Mouse (Mus musculus) heart, embryonic 12.5 days (tissue): ENCODE results near the gene A230072I06Rik. TPM values are rescaled to one million over a fixed set of nuclear protein-coding genes. Genes with fewer than 3 reads are reported as not detected.

Experiments used
- ATAC-seq: fragments of 200-750 bp; cut with Nextera tagmentation; 2 replicates; pipeline ENCODE4 v1.8.0; 2017; ENCODE audit warnings: moderate TSS enrichment, moderate library complexity; ENCODE audit not compliant: insufficient number of reproducible peaks, low FRiP score
- H3K27ac ChIP-seq: fragments of 300-500 bp; sonication (generic); 2 replicates; pipeline ENCODE4 v1.5.1; 2016; ENCODE audit warnings: mild to moderate bottlenecking, moderate library complexity; ENCODE audit not compliant: poor library complexity, severe bottlenecking
- H3K27me3 ChIP-seq: fragments of 300-500 bp; sonication (generic); replicated peaks from 2 replicates; pipeline ENCODE4 v1.6.1; 2016; ENCODE audit warnings: mild to moderate bottlenecking, moderate library complexity
- H3K36me3 ChIP-seq: fragments of 300-500 bp; sonication (generic); 2 replicates; pipeline ENCODE4 v1.6.1; 2016; ENCODE audit warnings: mild to moderate bottlenecking, moderate library complexity
- H3K4me1 ChIP-seq: fragments of 300-500 bp; sonication (generic); replicated peaks from 2 replicates; pipeline ENCODE4 v1.6.1; 2016; ENCODE audit warnings: mild to moderate bottlenecking
- H3K4me2 ChIP-seq: fragments of 300-500 bp; sonication (generic); 2 replicates; pipeline ENCODE4 v1.6.1; 2016; ENCODE audit warnings: mild to moderate bottlenecking, moderate library complexity
- H3K4me3 ChIP-seq: fragments of 300-500 bp; sonication (generic); 2 replicates; pipeline ENCODE4 v1.5.1; 2016; ENCODE audit warnings: mild to moderate bottlenecking
- H3K9ac ChIP-seq: fragments of 300-500 bp; sonication (generic); 2 replicates; pipeline ENCODE4 v1.6.1; 2016; ENCODE audit warnings: mild to moderate bottlenecking, moderate library complexity
- H3K9me3 ChIP-seq: fragments of 300-500 bp; sonication (generic); replicated peaks from 2 replicates; pipeline ENCODE4 v1.6.1; 2016; ENCODE audit warnings: mild to moderate bottlenecking, moderate library complexity
- WGBS: fragments of 180-500 bp; shearing (Covaris S2); methylation state at CpG from one replicate; pipeline ENCODE4 v1.1.7; 2016; 5-methylcytosine and 5-hydroxymethylcytosine counted together
- polyA plus RNA-seq: library from polyadenylated mRNA; unstranded; fragments of >200 nt; fragmentation: Nextera tagmentation; extraction: Ambion mirVana; gene quantifications from 2 replicates; pipeline ENCODE4 v1.2.1, GENCODE M21; 2016

The A230072I06Rik gene
- polyA plus RNA-seq, 1 experiment from 2014 or later, result not detected

GRCm38 (mm10) chr8:12323238-12323637 is 44.6 kb downstream of the A230072I06Rik start:
- Histone ChIP-seq H3K36me3 (no peaks in the 10 kb centered on the region), H3K4me3 (no peak overlapping the region), H3K9me3 (0 out of 2 replicates have a peak, but pooled peaks cover 4% of the 10 kb centered on the region), H3K9ac (no peak overlapping the region), H3K4me2 (no peak overlapping the region), H3K4me1 (peaks cover 38% of the 10 kb centered on the region), H3K27ac (no peak overlapping the region), H3K27me3 (peaks cover 56% of the 10 kb centered on the region)
- 87% methylated on average over 3 of the region's 3 CpGs for WGBS
- no peak for ATAC-seq

- Histone ChIP-seq H3K4me1 (peaks cover 38% of the 10 kb centered on the region), H3K4me2 (peak overlapping the region; percentile 32), H3K9me3 (no peaks in the 10 kb centered on the region), H3K27ac (no peak overlapping the region), H3K27me3 (peaks cover 54% of the 10 kb centered on the region), H3K9ac (no peak overlapping the region), H3K36me3 (no peaks in the 10 kb centered on the region), H3K4me3 (no peak overlapping the region)
- no peak for ATAC-seq
- 47% methylated on average over 10 of the region's 10 CpGs for WGBS
These were observed 45.9 kb downstream of the A230072I06Rik start for GRCm38 (mm10) chr8:12324561-12324960.

- Histone ChIP-seq H3K27ac (no peak overlapping the region), H3K27me3 (peaks cover 59% of the 10 kb centered on the region), H3K9ac (no peak overlapping the region), H3K4me1 (peaks cover 38% of the 10 kb centered on the region), H3K4me2 (peak overlapping the region; percentile 32), H3K4me3 (no peak overlapping the region), H3K9me3 (no peaks in the 10 kb centered on the region), H3K36me3 (no peaks in the 10 kb centered on the region)
- WGBS, result 12% methylated on average over 16 of the region's 16 CpGs
- ATAC-seq, result no peak
These were observed 46.5 kb downstream of the A230072I06Rik start for GRCm38 (mm10) chr8:12324991-12325601.

GRCm38 (mm10) chr8:12327187-12327586 is 48.6 kb downstream of the A230072I06Rik start:
- peaks cover 56% of the 10 kb centered on the region for H3K27me3 ChIP-seq
- no peak overlapping the region for H3K4me3 ChIP-seq
- ATAC-seq, result no peak
- no peak overlapping the region for H3K4me2 ChIP-seq
- H3K9ac ChIP-seq, result no peak overlapping the region
- H3K36me3 ChIP-seq, result no peaks in the 10 kb centered on the region
- no peaks in the 10 kb centered on the region for H3K9me3 ChIP-seq
- H3K27ac ChIP-seq, result no peak overlapping the region
- 69% methylated on average over 13 of the region's 13 CpGs for WGBS
- H3K4me1 ChIP-seq, result peaks cover 29% of the 10 kb centered on the region

- Histone ChIP-seq H3K27me3 (peaks cover 56% of the 10 kb centered on the region), H3K4me3 (no peak overlapping the region), H3K4me2 (no peak overlapping the region), H3K27ac (no peak overlapping the region), H3K36me3 (no peaks in the 10 kb centered on the region), H3K4me1 (peaks cover 22% of the 10 kb centered on the region), H3K9me3 (no peaks in the 10 kb centered on the region), H3K9ac (no peak overlapping the region)
- no peak for ATAC-seq
- 61% methylated on average over 21 of the region's 21 CpGs for WGBS
These were observed 49.3 kb downstream of the A230072I06Rik start for GRCm38 (mm10) chr8:12327707-12328471.

GRCm38 (mm10) chr8:12328476-12328875 is 49.9 kb downstream of the A230072I06Rik start:
- H3K36me3 ChIP-seq, result no peaks in the 10 kb centered on the region
- no peak for ATAC-seq
- no peak overlapping the region for H3K9ac ChIP-seq
- H3K4me3 ChIP-seq, result no peak overlapping the region
- H3K4me1 ChIP-seq, result peaks cover 18% of the 10 kb centered on the region
- no peak overlapping the region for H3K4me2 ChIP-seq
- H3K27me3 ChIP-seq, result peaks cover 57% of the 10 kb centered on the region
- H3K9me3 ChIP-seq, result no peaks in the 10 kb centered on the region
- no peak overlapping the region for H3K27ac ChIP-seq
- 69% methylated on average over 9 of the region's 9 CpGs for WGBS

- H3K9ac ChIP-seq, result no peak overlapping the region
- H3K27me3 ChIP-seq, result peaks cover 63% of the 10 kb centered on the region
- no peak overlapping the region for H3K27ac ChIP-seq
- peaks cover 7% of the 10 kb centered on the region; the same call in 1 of the 2 replicates for H3K4me1 ChIP-seq
- H3K4me2 ChIP-seq, result no peak overlapping the region
- WGBS, result 29% methylated on average over 8 of the region's 8 CpGs
- no peak for ATAC-seq
- no peaks in the 10 kb centered on the region for H3K36me3 ChIP-seq
- no peak overlapping the region for H3K4me3 ChIP-seq
- no peaks in the 10 kb centered on the region for H3K9me3 ChIP-seq
These were observed 51.4 kb downstream of the A230072I06Rik start for GRCm38 (mm10) chr8:12330066-12330465.

Other genes with a start within 250 kb of the A230072I06Rik start
- not detected in 2 replicates for gene Sox1, start 116.5 kb downstream of the A230072I06Rik start, polyA plus RNA-seq